Mouse (Mus musculus) liver, embryonic 16.5 days (tissue): ENCODE measurements around the gene Ube2o. TPM values are rescaled to one million over a fixed set of nuclear protein-coding genes. Genes with fewer than 3 reads are reported as not detected.

Experiments
- ATAC-seq: fragments of 200-750 bp; cut with Nextera tagmentation; 2 replicates; pipeline ENCODE4 v1.8.0; 2017; ENCODE audit warnings: low read depth, mild to moderate bottlenecking, moderate number of reproducible peaks, moderate library complexity
- H3K27ac ChIP-seq: fragments of 300-500 bp; sonication (generic); 2 replicates; pipeline ENCODE4 v1.5.1; 2014; ENCODE audit warnings: mild to moderate bottlenecking, low read length
- H3K27me3 ChIP-seq: fragments of 300-500 bp; sonication (generic); 2 replicates; pipeline ENCODE4 v1.6.1; 2014; ENCODE audit warnings: low read depth, low read length, mixed read lengths; ENCODE audit not compliant: control insufficient read depth, insufficient read depth
- H3K36me3 ChIP-seq: fragments of 300-500 bp; sonication (generic); 2 replicates; pipeline ENCODE4 v1.6.1; 2014; ENCODE audit warnings: mild to moderate bottlenecking; ENCODE audit not compliant: control insufficient read depth, insufficient read depth
- H3K4me1 ChIP-seq: fragments of 300-500 bp; sonication (generic); 2 replicates; pipeline ENCODE4 v1.6.1; 2014; ENCODE audit warnings: low read depth, low read length, mixed read lengths; ENCODE audit not compliant: control insufficient read depth
- H3K4me2 ChIP-seq: fragments of 300-500 bp; sonication (generic); 2 replicates; pipeline ENCODE4 v1.6.1; 2014; ENCODE audit warnings: low read depth, low read length, mixed read lengths
- H3K4me3 ChIP-seq: fragments of 300-500 bp; sonication (generic); 2 replicates; pipeline ENCODE4 v1.5.1; 2014; ENCODE audit warnings: low read depth, mild to moderate bottlenecking, low read length
- H3K9ac ChIP-seq: fragments of 300-500 bp; sonication (generic); 2 replicates; pipeline ENCODE4 v1.6.1; 2014; ENCODE audit warnings: low read depth, low read length
- H3K9me3 ChIP-seq: fragments of 300-500 bp; sonication (generic); replicated peaks from 2 replicates; pipeline ENCODE4 v1.6.1; 2016; ENCODE audit warnings: low read length; ENCODE audit not compliant: control insufficient read depth
- WGBS: fragments of 180-500 bp; shearing (Covaris S2); extraction: QIAGEN DNeasy Blood & Tissue Kit; methylation state at CpG from one replicate; pipeline ENCODE4 v1.1.7; 2014; ENCODE audit not compliant: insufficient replicate concordance; 5-methylcytosine and 5-hydroxymethylcytosine counted together
- polyA plus RNA-seq: library from polyadenylated mRNA; unstranded; fragments of >200 nt; fragmentation: Nextera tagmentation; extraction: Ambion mirVana; gene quantifications from 2 replicates; pipeline ENCODE4 v1.2.1, GENCODE M21; 2015

The Ube2o gene
- polyA plus RNA-seq: 15.1 and 18.1 TPM in 2 replicates

DNA sequence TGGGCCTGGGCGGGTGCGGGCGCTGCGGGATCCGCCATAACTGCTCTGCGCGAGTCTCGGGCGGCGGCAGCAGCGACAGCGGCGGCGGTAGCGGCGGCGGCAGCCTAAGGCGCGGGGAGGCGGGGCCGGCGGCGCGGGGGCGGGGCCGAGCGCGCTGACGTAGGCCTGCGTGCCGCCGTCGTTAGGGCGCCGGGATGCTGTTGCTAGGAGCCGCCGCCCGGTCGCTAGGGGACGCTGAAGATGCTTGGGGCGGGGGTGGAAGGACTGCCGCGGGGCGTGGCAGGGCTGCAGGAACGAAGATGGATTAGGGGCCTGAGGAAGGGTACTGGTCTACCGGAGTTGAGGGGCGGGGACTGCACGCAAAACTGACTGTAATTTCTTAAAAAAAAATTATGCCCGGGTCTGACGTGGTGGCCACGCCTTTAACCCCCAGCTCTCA is at the start of gene Ube2o:
TSS of gene Ube2o (minus strand) at position 72 of the 439 bp plus-strand sequence.
- Histone ChIP-seq H3K4me1 (peaks cover 32% of the 10 kb centered on the region), H3K27me3 (no peaks in the 10 kb centered on the region), H3K27ac (peak within 1 kb of the TSS; percentile 96), H3K4me2 (peak within 1 kb of the TSS; percentile 90), H3K9ac (peak within 1 kb of the TSS; percentile 99), H3K4me3 (peak within 1 kb of the TSS; percentile 93), H3K9me3 (no peaks in the 10 kb centered on the region), H3K36me3 (no peaks in the 10 kb centered on the region)
- 1% methylated on average over 34 of the region's 51 CpGs for WGBS
- ATAC-seq: peak; percentile 83

DNA sequence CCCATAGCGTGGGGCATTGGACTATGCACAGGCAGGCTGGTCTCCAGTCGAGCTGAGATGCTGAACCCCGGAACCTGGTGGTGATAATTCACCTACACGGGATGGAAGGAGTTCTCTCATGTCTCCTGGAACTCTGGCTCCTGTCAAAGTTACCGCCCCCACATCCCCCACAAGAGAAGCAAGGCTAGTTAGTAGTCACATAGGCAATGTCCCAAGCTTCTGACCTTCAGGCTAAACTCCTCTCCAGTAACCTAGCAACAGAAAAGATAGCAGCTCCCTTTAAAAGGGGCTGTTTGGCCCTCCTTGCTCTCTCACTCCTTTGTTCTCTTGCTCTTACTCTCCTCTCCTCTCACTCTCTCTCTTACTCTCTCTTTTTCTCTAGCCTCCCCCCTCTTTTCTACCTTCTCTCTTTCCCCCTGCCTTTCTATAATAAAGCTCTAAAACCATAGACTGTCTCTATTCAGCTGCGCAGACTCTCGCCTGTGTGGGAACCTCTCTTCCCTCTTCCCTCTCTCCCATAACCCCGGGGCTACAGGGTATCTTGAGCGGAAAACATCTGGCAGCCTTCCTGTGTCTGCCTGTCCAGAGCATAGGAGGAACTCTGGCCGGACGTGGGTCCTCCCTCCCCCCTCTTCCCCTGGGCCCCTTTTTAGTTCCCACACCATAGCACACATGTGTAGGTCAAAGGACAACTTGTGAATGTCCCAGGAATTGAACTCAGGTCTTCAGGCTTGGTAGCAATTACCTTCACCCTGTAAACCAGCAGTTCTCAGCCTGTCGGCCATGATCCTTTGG is 49.1 kb upstream of the Ube2o start:
- no peak for ATAC-seq
- no peak overlapping the region for H3K9ac ChIP-seq
- H3K4me2 ChIP-seq: no peak overlapping the region
- H3K27ac ChIP-seq: no peak overlapping the region
- no peaks in the 10 kb centered on the region for H3K36me3 ChIP-seq
- peaks cover 10% of the 10 kb centered on the region for H3K4me1 ChIP-seq
- no peak overlapping the region for H3K4me3 ChIP-seq
- H3K27me3 ChIP-seq: no peaks in the 10 kb centered on the region
- no peaks in the 10 kb centered on the region for H3K9me3 ChIP-seq
- WGBS: 34% methylated on average over 12 of the region's 12 CpGs

GRCm38 (mm10) chr11:116629472-116629871 is 48.2 kb upstream of the Ube2o start:
- Histone ChIP-seq H3K9ac (no peak overlapping the region), H3K4me2 (no peak overlapping the region), H3K27ac (no peak overlapping the region), H3K4me1 (peaks cover 19% of the 10 kb centered on the region), H3K4me3 (no peak overlapping the region), H3K27me3 (no peaks in the 10 kb centered on the region), H3K36me3 (no peaks in the 10 kb centered on the region), H3K9me3 (no peaks in the 10 kb centered on the region)
- no peak for ATAC-seq
- whole genome bisulfite sequencing: 66% methylated on average over 6 of the region's 6 CpGs

DNA sequence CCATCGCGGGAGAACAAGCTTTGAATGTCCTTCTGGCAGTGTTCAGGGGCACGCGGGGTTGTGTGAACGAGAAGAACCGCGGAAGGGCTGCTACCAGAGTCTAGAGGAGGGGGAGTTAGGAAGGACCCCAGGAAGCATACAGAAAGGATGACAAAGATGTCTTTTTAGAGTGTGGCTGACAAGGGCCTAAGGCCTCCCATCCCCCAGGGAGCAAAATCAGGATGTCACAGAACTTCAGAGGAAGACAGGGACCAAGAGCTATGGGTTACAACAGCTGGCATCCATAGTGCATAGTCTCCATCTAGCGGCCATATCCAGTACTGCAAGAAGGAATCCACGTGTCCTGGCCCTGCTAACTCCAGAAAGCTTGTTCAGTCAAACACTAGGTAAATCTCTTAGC is 47.5 kb upstream of the Ube2o start:
- peaks cover 21% of the 10 kb centered on the region for H3K4me1 ChIP-seq
- H3K27ac ChIP-seq: no peak overlapping the region
- H3K27me3 ChIP-seq: no peaks in the 10 kb centered on the region
- no peak overlapping the region for H3K9ac ChIP-seq
- no peak; the same call in 1 of the 2 replicates for ATAC-seq
- H3K36me3 ChIP-seq: no peaks in the 10 kb centered on the region
- no peak overlapping the region for H3K4me2 ChIP-seq
- H3K4me3 ChIP-seq: no peak overlapping the region
- H3K9me3 ChIP-seq: no peaks in the 10 kb centered on the region
- WGBS: 58% methylated on average over 9 of the region's 9 CpGs

DNA sequence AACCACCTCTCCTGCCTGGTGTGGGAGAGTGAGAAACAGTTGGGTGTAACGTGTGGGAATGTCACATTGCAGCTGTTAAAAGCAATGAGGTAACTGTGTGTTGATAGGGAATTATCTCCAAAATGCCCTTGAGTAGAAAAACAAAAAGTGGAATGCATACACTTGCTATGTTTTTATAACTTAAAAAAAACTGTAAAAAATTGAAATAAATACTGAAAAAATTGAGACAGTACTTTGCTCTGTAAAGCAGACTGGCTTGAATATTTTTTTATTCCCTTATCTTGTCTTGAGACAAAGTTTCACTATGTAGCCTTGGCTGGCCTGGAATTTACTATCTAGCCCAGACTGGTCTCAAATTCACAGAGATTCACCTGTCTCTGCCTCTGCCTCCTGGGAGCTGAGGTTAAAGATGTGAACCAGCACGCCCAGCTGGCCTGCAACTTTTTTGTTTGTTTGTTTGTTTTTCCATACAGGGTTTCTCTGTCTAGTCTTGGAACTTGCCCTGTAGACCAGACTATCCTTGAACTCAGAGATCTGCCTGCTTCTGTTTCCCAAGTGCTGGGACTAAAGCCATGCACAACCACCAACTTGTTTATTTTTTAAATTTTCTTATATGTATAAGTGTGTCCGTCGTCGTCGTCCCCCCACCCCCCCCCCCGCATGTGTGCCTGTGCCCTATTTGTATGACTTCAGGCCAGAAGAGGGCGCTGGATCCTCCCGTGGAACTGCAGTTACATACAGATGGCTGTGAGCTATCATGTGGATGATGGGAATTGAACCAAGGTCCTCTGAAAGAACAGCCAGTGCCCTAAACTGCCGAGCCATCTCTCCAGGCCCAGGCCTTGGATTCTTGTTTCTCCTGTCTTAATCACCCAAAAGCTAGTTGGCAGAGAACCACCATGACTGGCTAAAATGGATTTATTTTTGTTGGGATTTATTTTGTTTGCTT is 46.1 kb upstream of the Ube2o start:
- Histone ChIP-seq H3K4me3 (no peak overlapping the region), H3K36me3 (no peaks in the 10 kb centered on the region), H3K27ac (0 out of 2 replicates have a peak overlapping the region, but pooled peaks have one; percentile 30), H3K27me3 (no peaks in the 10 kb centered on the region), H3K4me1 (peaks cover 34% of the 10 kb centered on the region), H3K9me3 (no peaks in the 10 kb centered on the region), H3K9ac (no peak overlapping the region), H3K4me2 (no peak overlapping the region)
- ATAC-seq: no peak
- 27% methylated on average over 10 of the region's 10 CpGs for WGBS

DNA sequence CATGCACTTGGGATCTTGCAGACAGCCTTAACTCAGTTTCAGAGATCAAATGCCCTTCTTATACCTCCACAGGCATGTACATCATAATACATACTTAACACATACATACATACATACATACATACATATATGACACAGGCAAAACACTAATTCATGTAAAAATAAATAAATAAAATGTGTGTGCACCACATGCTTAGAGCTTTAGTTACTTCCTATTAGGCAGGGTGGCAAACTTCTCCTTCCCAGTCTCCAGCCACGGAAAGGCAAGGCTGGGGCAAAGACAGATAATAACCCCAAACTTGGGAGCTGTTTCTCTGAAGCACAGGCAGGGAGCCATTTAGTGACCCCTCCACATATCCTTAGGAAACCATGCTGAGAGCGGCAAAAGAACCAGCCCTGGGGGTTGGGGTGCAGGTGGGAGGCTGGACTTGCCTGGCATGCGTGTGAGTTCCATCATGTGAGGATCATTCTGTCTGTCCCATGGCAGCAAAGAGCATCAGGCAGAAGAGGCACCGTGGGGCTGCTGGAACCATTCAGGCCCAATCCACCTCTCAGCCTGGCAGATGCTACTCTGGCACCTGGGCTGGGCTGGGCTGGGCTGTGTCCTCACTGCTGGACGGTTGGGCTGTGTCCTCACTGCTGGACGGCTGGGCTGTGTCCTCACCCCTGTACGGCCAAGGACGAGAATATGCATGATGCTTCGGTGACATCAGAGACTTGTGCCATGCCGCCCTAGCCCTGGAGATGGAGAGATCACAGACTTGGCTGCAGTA is 45.2 kb upstream of the Ube2o start, which contains the start of gene Rhbdf2:
TSS of gene Rhbdf2 (minus strand) at position 721 of the 773 bp plus-strand sequence.
- no peaks in the 10 kb centered on the region for H3K36me3 ChIP-seq
- no peak within 1 kb of the TSS for H3K4me2 ChIP-seq
- no peaks in the 10 kb centered on the region for H3K9me3 ChIP-seq
- 75% methylated on average over 10 of the region's 10 CpGs for WGBS
- H3K27ac ChIP-seq: 0 out of 2 replicates have a peak within 1 kb of the TSS, but pooled peaks have one; percentile 30
- no peak within 1 kb of the TSS for H3K9ac ChIP-seq
- H3K27me3 ChIP-seq: no peaks in the 10 kb centered on the region
- no peak within 1 kb of the TSS for H3K4me3 ChIP-seq
- ATAC-seq: no peak
- H3K4me1 ChIP-seq: peaks cover 42% of the 10 kb centered on the region

DNA sequence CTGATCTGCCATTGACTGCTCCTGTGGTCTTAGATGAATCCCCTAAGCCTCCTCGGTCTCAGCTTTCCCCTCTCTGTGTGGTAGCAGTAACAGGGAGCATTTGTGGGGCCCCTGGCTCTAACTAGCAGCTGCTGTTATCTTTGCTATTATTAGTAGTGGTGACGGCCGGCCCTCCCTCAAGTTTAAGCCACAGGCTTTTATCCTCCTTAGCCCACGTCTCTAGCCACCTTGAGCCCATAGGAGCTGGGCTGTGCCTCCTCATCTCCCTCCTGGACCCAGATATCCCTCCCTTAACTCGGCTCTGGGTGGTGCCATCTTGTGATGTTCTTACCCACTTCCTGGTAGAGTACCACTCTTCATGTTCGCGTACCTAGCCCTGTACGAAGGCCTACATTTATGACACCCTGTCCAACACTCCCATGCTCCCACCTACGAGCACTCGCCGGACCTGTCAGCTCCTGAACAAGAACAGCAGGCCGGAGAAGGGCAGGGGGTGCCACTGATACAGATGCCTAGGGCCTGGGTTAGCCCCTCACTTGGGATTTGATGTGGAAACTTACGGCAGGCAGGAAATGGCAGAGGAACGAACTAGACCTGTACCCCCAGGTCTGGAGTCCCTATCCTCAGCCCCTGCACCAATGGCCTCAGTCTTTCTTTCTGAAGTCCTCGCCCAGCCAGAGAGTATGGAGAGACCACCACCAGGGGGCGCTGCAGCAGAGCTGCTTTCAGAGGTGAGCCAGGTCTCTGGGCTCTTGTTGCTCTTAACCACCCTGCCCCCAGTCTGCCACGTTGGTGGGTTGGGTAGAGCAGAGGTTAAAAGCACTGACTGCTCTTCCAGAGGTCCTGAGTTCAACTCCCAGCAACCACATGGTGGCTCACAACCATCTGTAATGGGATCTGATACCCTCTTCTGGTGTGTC is 44.1 kb upstream of the Ube2o start:
- H3K4me1 ChIP-seq: peaks cover 54% of the 10 kb centered on the region
- H3K27me3 ChIP-seq: no peaks in the 10 kb centered on the region
- H3K4me3 ChIP-seq: no peak overlapping the region
- 0 out of 2 replicates have a peak, but pooled peaks have one; percentile 6 for ATAC-seq
- no peaks in the 10 kb centered on the region for H3K9me3 ChIP-seq
- peak overlapping the region; percentile 83 for H3K27ac ChIP-seq
- 42% methylated on average over 17 of the region's 17 CpGs for WGBS
- peak overlapping the region; percentile 30 for H3K9ac ChIP-seq
- H3K36me3 ChIP-seq: no peaks in the 10 kb centered on the region
- peak overlapping the region; percentile 18; the same call in 1 of the 2 replicates for H3K4me2 ChIP-seq
